Mouse (Mus musculus): ENCODE measurements around the gene D630039A03Rik. TPM values are rescaled to one million over a fixed set of nuclear protein-coding genes. Genes with fewer than 3 reads are reported as not detected.

The D630039A03Rik gene
- polyA plus RNA-seq, 1 experiment: 0.06 TPM

DNA sequence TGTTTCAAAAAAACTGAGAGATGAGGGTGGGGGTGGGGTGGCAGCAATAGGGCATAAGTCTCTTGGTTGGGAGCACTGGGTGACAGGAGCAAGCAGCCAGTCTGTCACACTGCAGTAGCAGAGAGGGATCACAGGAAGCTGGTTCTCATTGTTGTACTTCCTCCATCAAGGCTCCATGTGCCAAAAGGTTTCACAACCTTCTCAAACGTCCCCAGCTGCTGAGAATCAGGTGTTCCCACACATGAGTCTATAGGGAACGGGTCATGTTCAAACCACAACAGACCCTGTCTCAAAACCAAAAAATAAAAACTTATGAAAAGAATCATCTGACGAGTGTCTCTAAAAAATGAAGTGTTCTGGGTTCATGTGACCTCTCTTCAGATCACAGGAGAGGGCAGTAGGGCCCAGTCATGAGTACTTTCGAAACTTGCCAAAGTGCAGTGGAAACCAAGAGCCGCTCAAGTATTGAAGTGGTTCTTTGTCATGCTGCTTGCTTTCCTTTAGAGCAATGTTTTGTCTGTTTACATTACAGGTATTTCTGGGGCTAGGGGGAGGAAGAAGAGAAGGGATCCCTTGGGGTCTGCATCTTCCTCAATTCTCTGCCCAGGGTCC lies 14.6 kb upstream of the D630039A03Rik start:
- H3K27ac ChIP-seq (ENCODE audit: control insufficient read depth, insufficient read depth, low read depth, low read length): no peak overlapping the region
- H3K36me3 ChIP-seq (ENCODE audit: control insufficient read depth, insufficient read depth, low read length): no peaks in the 10 kb centered on the region
- H3K4me1 ChIP-seq (ENCODE audit: control insufficient read depth, insufficient read depth, low read length): peaks cover 3% of the 10 kb centered on the region; the same call in 1 of the 2 replicates
- TF ChIP-seq POLR2A (IDR thresholded peaks at IDR 0.05; ENCODE audit: control insufficient read depth, low read depth, low read length) (no peak), CTCF (IDR thresholded peaks at IDR 0.05; ENCODE audit: control insufficient read depth, insufficient read depth, insufficient replicate concordance, low read depth, low read length) (no peak)
- H3K4me3 ChIP-seq (ENCODE audit: control insufficient read depth, low read depth, low read length): no peak overlapping the region
- no peaks in the 10 kb centered on the region for H3K27me3 ChIP-seq (ENCODE audit: control insufficient read depth, insufficient read depth, low read length)

DNA sequence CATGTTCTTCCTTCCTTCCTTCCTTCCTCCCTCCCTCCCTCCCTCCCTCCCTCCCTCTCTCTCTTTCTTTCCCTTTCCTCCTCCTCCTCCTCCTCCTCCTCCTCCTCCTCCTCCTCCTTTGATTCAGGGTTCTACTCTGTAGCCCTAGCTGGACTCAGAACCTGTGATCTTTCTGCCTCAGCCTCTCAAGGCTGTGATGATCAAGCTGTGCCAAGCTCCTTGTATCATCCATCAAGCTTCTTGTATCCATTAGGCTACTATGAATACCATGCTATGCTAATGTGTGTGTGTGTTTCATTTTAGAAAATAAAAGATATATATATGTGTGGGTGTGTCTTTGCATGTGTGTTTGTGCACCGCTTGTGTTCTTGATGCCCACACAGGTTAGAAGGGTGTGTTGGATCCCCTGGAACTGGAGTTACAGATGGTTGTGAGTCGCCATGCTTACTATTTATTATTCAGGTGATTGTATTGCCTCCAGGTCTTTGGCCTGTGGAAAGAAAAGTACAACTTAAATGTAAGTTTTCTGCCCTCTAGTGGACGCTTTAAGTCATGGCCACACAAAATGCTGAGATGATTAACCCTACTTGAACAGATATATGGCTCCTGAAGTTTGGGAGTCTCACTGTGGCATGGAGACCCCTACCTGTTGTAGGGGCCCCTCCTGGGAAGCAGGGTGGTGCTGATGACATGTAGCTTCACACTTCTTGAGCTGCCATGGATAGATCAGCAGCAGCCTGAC lies 11.5 kb upstream of the D630039A03Rik start:
- Histone ChIP-seq H3K4me3 (ENCODE audit: control insufficient read depth, low read depth, low read length) (no peak overlapping the region), H3K27ac (ENCODE audit: control insufficient read depth, insufficient read depth, low read depth, low read length) (no peak overlapping the region), H3K36me3 (ENCODE audit: control insufficient read depth, insufficient read depth, low read length) (no peaks in the 10 kb centered on the region), H3K27me3 (ENCODE audit: control insufficient read depth, insufficient read depth, low read length) (no peaks in the 10 kb centered on the region), H3K4me1 (ENCODE audit: control insufficient read depth, insufficient read depth, low read length) (no peaks in the 10 kb centered on the region)
- no peak for TF ChIP-seq CTCF (IDR thresholded peaks at IDR 0.05; ENCODE audit: control insufficient read depth, insufficient read depth, insufficient replicate concordance, low read depth, low read length)
- no peak for TF ChIP-seq POLR2A (IDR thresholded peaks at IDR 0.05; ENCODE audit: control insufficient read depth, low read depth, low read length)

DNA sequence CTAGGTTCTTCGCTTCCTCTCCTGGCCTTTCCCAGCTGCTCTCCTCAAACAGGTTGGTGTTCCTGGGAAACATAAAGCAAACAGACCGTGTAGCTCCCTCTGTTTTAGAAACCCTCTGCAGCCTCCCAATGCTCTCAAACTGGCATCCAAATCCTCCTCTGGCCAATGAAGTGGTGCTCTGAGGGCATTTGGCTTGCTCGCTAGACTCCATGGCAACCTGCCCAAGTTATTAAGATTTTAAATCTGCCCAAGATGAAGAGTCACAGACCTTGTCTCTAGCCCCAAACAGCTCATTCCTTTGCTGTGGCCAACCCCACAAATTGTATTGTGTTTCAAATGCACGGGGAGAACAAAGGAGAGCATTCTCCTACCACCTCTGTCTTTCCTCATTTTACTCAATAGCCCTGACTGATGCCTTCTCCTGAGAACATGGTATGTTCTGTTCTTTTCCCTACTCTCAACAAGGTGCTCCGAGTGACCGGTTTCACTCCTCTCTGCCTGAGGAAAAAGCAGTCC lies 8.5 kb upstream of the D630039A03Rik start:
- Histone ChIP-seq H3K4me3 (ENCODE audit: control insufficient read depth, low read depth, low read length) (no peak overlapping the region), H3K27ac (ENCODE audit: control insufficient read depth, insufficient read depth, low read depth, low read length) (no peak overlapping the region), H3K36me3 (ENCODE audit: control insufficient read depth, insufficient read depth, low read length) (no peaks in the 10 kb centered on the region), H3K4me1 (ENCODE audit: control insufficient read depth, insufficient read depth, low read length) (peaks cover 4% of the 10 kb centered on the region), H3K27me3 (ENCODE audit: control insufficient read depth, insufficient read depth, low read length) (no peaks in the 10 kb centered on the region)
- TF ChIP-seq CTCF (IDR thresholded peaks at IDR 0.05; ENCODE audit: control insufficient read depth, insufficient read depth, insufficient replicate concordance, low read depth, low read length): no peak
- no peak for TF ChIP-seq POLR2A (IDR thresholded peaks at IDR 0.05; ENCODE audit: control insufficient read depth, low read depth, low read length)

DNA sequence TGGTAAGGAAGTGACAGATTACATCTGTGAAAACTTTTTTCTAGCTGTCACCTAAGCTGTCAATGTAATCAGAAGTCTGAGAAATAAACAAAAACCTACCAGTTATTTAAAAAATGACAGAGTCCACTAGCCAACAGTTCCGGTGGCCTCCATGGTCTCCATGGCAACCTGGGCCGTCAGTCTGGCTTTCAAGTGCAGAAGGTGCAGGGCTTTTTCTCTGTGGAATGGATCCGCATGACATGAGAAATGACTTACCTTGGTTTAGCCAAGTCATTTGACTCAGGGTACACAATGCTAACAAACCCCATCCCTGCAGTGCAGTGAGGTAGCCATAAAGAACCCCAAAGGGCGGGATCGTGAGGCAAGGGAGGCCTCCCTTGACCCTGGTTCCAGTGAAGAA lies 6.1 kb upstream of the D630039A03Rik start:
- peaks cover 4% of the 10 kb centered on the region for H3K4me1 ChIP-seq (ENCODE audit: control insufficient read depth, insufficient read depth, low read length)
- no peaks in the 10 kb centered on the region for H3K36me3 ChIP-seq (ENCODE audit: control insufficient read depth, insufficient read depth, low read length)
- H3K4me3 ChIP-seq (ENCODE audit: control insufficient read depth, low read depth, low read length): no peak overlapping the region
- no peak for TF ChIP-seq CTCF (IDR thresholded peaks at IDR 0.05; ENCODE audit: control insufficient read depth, insufficient read depth, insufficient replicate concordance, low read depth, low read length)
- no peak for TF ChIP-seq POLR2A (IDR thresholded peaks at IDR 0.05; ENCODE audit: control insufficient read depth, low read depth, low read length)
- H3K27ac ChIP-seq (ENCODE audit: control insufficient read depth, insufficient read depth, low read depth, low read length): no peak overlapping the region
- no peaks in the 10 kb centered on the region for H3K27me3 ChIP-seq (ENCODE audit: control insufficient read depth, insufficient read depth, low read length)

DNA sequence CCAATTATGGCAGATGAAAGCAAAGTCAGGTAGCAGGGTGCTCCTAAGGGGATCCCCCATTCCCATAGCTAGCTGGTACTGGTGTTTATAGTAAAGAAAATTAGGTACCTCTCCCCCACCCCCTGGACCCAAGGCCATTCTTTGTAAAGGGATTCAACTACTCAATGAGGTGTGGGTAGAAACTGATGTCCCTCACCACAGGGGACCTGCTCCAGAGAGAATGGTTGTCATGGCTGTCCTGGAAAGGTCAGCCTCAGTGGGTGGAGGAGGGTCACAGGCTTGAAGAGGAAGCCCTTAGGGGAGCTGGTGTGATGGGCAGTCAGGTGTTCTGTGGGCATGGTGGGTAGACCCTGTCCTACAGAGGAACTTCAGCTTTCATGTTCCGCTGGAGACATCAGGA lies 4.4 kb upstream of the D630039A03Rik start:
- H3K27ac ChIP-seq (ENCODE audit: control insufficient read depth, insufficient read depth, low read depth, low read length): no peak overlapping the region
- no peak overlapping the region for H3K4me3 ChIP-seq (ENCODE audit: control insufficient read depth, low read depth, low read length)
- peaks cover 13% of the 10 kb centered on the region for H3K4me1 ChIP-seq (ENCODE audit: control insufficient read depth, insufficient read depth, low read length)
- TF ChIP-seq POLR2A (IDR thresholded peaks at IDR 0.05; ENCODE audit: control insufficient read depth, low read depth, low read length) (no peak), CTCF (IDR thresholded peaks at IDR 0.05; ENCODE audit: control insufficient read depth, insufficient read depth, insufficient replicate concordance, low read depth, low read length) (no peak)
- H3K36me3 ChIP-seq (ENCODE audit: control insufficient read depth, insufficient read depth, low read length): no peaks in the 10 kb centered on the region
- no peaks in the 10 kb centered on the region for H3K27me3 ChIP-seq (ENCODE audit: control insufficient read depth, insufficient read depth, low read length)

DNA sequence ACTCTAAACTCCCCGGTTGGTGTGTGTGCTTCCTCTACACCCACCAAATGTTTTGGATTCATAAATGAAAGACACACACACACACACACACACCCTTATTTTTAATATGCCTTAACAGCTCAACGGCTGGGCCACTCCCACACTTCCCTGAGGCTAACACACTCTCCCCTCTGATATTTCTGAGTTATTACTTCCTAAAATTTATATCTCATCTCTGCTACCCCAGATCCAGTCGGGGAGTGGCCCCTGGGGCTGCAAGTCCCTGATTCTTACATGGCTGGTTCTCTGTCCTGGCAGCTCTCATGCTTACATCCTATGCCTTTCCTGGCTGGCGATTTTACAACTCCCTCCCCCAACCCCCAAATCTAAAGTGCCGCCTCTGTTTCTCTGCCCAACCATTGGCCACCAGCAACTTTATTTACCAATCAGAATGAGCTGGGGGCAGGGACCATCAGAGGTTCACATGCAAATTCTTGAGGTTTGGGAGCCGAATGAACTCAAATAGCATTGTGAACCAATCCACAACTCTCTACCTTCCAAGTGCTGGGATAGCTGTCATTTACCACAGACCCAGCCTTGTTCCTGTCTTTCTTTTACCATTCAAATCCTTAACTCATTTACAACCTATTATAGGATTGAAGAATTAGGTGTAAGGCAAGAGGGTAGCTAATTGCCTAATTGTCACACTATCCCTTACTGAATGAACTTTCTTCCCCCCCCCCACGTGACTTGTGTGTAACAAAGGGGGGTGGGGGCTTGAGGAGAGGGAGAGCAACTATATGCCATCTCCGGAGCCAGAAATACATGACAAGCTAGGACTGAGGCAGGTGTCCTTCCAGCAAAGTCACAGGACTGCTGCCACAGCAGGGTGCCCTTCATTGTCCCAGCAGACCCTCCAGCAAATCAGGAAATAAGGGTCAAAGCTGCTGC lies 3.7 kb upstream of the D630039A03Rik start:
- peaks cover 21% of the 10 kb centered on the region for H3K4me1 ChIP-seq (ENCODE audit: control insufficient read depth, insufficient read depth, low read length)
- H3K4me3 ChIP-seq (ENCODE audit: control insufficient read depth, low read depth, low read length): no peak overlapping the region
- no peaks in the 10 kb centered on the region for H3K36me3 ChIP-seq (ENCODE audit: control insufficient read depth, insufficient read depth, low read length)
- H3K27ac ChIP-seq (ENCODE audit: control insufficient read depth, insufficient read depth, low read depth, low read length): no peak overlapping the region
- H3K27me3 ChIP-seq (ENCODE audit: control insufficient read depth, insufficient read depth, low read length): no peaks in the 10 kb centered on the region
- no peak for TF ChIP-seq POLR2A (IDR thresholded peaks at IDR 0.05; ENCODE audit: control insufficient read depth, low read depth, low read length)
- no peak for TF ChIP-seq CTCF (IDR thresholded peaks at IDR 0.05; ENCODE audit: control insufficient read depth, insufficient read depth, insufficient replicate concordance, low read depth, low read length)

DNA sequence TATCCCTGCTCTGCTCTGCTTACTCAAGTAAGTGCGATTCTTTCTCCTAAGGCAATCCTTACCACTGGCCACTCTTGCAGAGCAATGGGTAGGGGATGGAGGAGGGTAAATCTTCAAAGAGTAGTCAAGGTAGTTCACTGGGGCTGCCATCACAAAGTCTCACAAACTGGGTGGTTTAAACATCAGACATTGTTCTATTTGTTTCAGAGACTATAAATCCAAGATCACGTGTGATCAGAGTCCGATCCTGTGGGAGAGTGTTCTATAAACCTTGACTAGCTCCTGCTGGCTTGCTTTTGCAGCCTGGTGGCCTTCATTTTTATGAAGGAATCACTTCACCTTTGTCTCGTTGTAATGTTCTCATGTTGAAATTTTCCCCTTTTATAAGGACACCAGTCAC lies 614 bp upstream of the D630039A03Rik start:
- Histone ChIP-seq H3K27ac (ENCODE audit: control insufficient read depth, insufficient read depth, low read depth, low read length) (no peak overlapping the region), H3K4me1 (ENCODE audit: control insufficient read depth, insufficient read depth, low read length) (peaks cover 17% of the 10 kb centered on the region), H3K36me3 (ENCODE audit: control insufficient read depth, insufficient read depth, low read length) (no peaks in the 10 kb centered on the region), H3K4me3 (ENCODE audit: control insufficient read depth, low read depth, low read length) (no peak overlapping the region), H3K27me3 (ENCODE audit: control insufficient read depth, insufficient read depth, low read length) (no peaks in the 10 kb centered on the region)
- TF ChIP-seq POLR2A (IDR thresholded peaks at IDR 0.05; ENCODE audit: control insufficient read depth, low read depth, low read length): no peak
- no peak for TF ChIP-seq CTCF (IDR thresholded peaks at IDR 0.05; ENCODE audit: control insufficient read depth, insufficient read depth, insufficient replicate concordance, low read depth, low read length)

Data from testis, adult 2 months (tissue).